Mouse (Mus musculus) forebrain, embryonic 11.5 days (tissue): ENCODE results near the gene Selenos. TPM values are rescaled to one million over a fixed set of nuclear protein-coding genes. Genes with fewer than 3 reads are reported as not detected.

ENCODE experiments used
- polyA plus RNA-seq: library from polyadenylated mRNA; unstranded; fragments of >200 nt; fragmentation: Nextera tagmentation; extraction: Ambion mirVana; gene quantifications from 2 replicates; pipeline ENCODE4 v1.2.1, GENCODE M21; 2014

The Selenos gene
- polyA plus RNA-seq, 1 experiment from 2014 or later: 64.2 TPM

Other genes starting within 250 kb of the Selenos start
- gene Pcsk6, start 217.9 kb upstream of the Selenos start, polyA plus RNA-seq: 2.7 and 3.1 TPM in 2 replicates
- gene Gm45213, start 36.0 kb upstream of the Selenos start, polyA plus RNA-seq: not detected in 2 replicates
- gene Snrpa1, start 20.6 kb upstream of the Selenos start, polyA plus RNA-seq: 229 and 250 TPM in 2 replicates
- 17.7 and 18.6 TPM in 2 replicates for gene Chsy1, start 29.9 kb downstream of the Selenos start, polyA plus RNA-seq